Mouse (Mus musculus) testis, adult 2 months (tissue): ENCODE data around the gene Shisal1.

Experiments
- CTCF ChIP-seq: fragments of 200-500 bp; IDR thresholded peaks from 2 replicates; pipeline ENCODE4 v1.5.1; 2012; ENCODE audit warnings: low read depth, mild to moderate bottlenecking, inconsistent platforms, low read length, moderate library complexity; ENCODE audit not compliant: control insufficient read depth, insufficient read depth, insufficient replicate concordance
- POLR2A ChIP-seq: fragments of 200-500 bp; IDR thresholded peaks from 2 replicates; pipeline ENCODE4 v1.6.1; 2012; ENCODE audit warnings: low read depth, mild to moderate bottlenecking, inconsistent platforms, low read length, moderate library complexity; ENCODE audit not compliant: control insufficient read depth

- no peak for TF ChIP-seq CTCF
- TF ChIP-seq POLR2A = no peak
Observed at GRCm38 (mm10) chr15:84443631-84444030, 3.3 kb downstream of the Shisal1 start.
